Comparison of ENCODE assay signal across 8 mouse cellular contexts in the genomic region with DNA sequence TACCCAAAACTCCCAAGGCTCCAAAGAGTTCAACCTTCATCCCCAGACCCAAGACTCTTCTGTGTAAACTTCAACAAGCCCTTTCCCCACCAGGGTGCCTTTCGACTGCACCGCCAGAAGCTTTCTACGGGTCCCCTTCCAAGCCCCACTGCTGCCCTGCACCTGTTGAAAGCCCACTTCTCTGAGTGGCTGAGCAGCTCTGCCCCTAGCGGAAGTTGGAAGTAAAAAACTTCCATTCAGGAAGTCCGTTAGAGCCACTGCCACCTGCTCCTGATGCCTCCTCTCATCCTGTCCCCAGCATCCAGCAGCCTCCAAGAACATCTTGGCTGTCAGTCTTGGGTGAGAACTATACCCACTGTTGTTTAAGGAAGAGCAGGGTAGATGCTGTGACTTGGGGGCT. TPM values are rescaled to one million over a fixed set of nuclear protein-coding genes. Genes with fewer than 3 reads are reported as not detected.
A peak's percentile ranks its signal among the peaks of the same experiment; 100 is the strongest.
DNase-seq lines count a peak whose midpoint lies in the region; ATAC-seq and TF ChIP-seq lines count a peak whose summit lies in the region.

A gene (plus strand): TSS at position 250 of the 400 bp plus-strand sequence.

- TF ChIP-seq EP300 in liver, postnatal 0 days (IDR thresholded peaks at IDR 0.05; ENCODE audit: low read depth) = no peak

- H3K9me3 ChIP-seq in embryonic facial prominence, embryonic 14.5 days (ENCODE audit: control insufficient read depth, low read length) = no peaks in the 10 kb centered on the region; the same call in 1 of the 2 replicates
- no peaks in the 10 kb centered on the region for H3K9me3 ChIP-seq in intestine, embryonic 16.5 days (ENCODE audit: control insufficient read depth, low read length)
- H3K9me3 ChIP-seq in liver, postnatal 0 days (ENCODE audit: low read length) = no peaks in the 10 kb centered on the region

- TF ChIP-seq CTCF in gastrocnemius, adult 2 months (IDR thresholded peaks at IDR 0.05) = peak; percentile 51
- TF ChIP-seq CTCF in liver, postnatal 0 days (IDR thresholded peaks at IDR 0.05; ENCODE audit: low read depth) = peak; percentile 46

- peak within 1 kb of the TSS; percentile 85 for H3K4me3 ChIP-seq in gastrocnemius, adult 2 months
- H3K4me3 ChIP-seq in embryonic facial prominence, embryonic 14.5 days (ENCODE audit: low read depth, low read length) = peak within 1 kb of the TSS; percentile 58
- H3K4me3 ChIP-seq in intestine, embryonic 16.5 days (ENCODE audit: low read length) = peak within 1 kb of the TSS; percentile 53
- H3K4me3 ChIP-seq in liver, postnatal 0 days (ENCODE audit: low read depth, low read length) = peak within 1 kb of the TSS; percentile 37

- ATAC-seq in embryonic facial prominence, embryonic 14.5 days (ENCODE audit: low read depth) = no peak
- ATAC-seq in intestine, embryonic 16.5 days = no peak
- ATAC-seq in liver, postnatal 0 days = no peak

- H3K36me3 ChIP-seq in embryonic facial prominence, embryonic 14.5 days (ENCODE audit: control insufficient read depth, insufficient read depth, low read length) = no peaks in the 10 kb centered on the region
- no peaks in the 10 kb centered on the region for H3K36me3 ChIP-seq in intestine, embryonic 16.5 days (ENCODE audit: control insufficient read depth, insufficient read depth, low read length)
- no peaks in the 10 kb centered on the region for H3K36me3 ChIP-seq in liver, postnatal 0 days (replicated peaks; ENCODE audit: insufficient read depth, low read length)

- H3K4me1 ChIP-seq in embryonic facial prominence, embryonic 14.5 days (ENCODE audit: control insufficient read depth, insufficient read depth, low read length) = no peaks in the 10 kb centered on the region
- H3K4me1 ChIP-seq in intestine, embryonic 16.5 days (ENCODE audit: control insufficient read depth, insufficient read depth, low read length) = no peaks in the 10 kb centered on the region
- no peaks in the 10 kb centered on the region for H3K4me1 ChIP-seq in liver, postnatal 0 days (ENCODE audit: insufficient read depth)

- intact Hi-C loops in gastrocnemius, adult 2 months (cut with DNase I) = no loop called here
- intact Hi-C loops in gastrocnemius, postnatal 14 days (cut with DNase I; ENCODE audit: low total_unique reads) = no loop called here

- 7% methylated on average over 5 of the region's 5 CpGs for WGBS in embryonic facial prominence, embryonic 14.5 days
- 12% methylated on average over 5 of the region's 5 CpGs for WGBS in intestine, embryonic 16.5 days
- 15% methylated on average over 5 of the region's 5 CpGs for WGBS in liver, postnatal 0 days (ENCODE audit: insufficient replicate concordance)

- H3K27ac ChIP-seq in gastrocnemius, adult 2 months = peak within 1 kb of the TSS; percentile 84
- no peak within 1 kb of the TSS for H3K27ac ChIP-seq in embryonic facial prominence, embryonic 14.5 days (replicated peaks; ENCODE audit: low read depth, low read length)
- H3K27ac ChIP-seq in intestine, embryonic 16.5 days (ENCODE audit: low read length) = no peak within 1 kb of the TSS
- H3K27ac ChIP-seq in liver, postnatal 0 days (ENCODE audit: low read depth) = no peak within 1 kb of the TSS

- H3K4me2 ChIP-seq in embryonic facial prominence, embryonic 14.5 days (ENCODE audit: low read depth, low read length) = peak within 1 kb of the TSS; percentile 96
- peak within 1 kb of the TSS; percentile 92 for H3K4me2 ChIP-seq in intestine, embryonic 16.5 days (ENCODE audit: low read depth, low read length)
- H3K4me2 ChIP-seq in liver, postnatal 0 days (ENCODE audit: low read depth, low read length) = peak within 1 kb of the TSS; percentile 61

- peak within 1 kb of the TSS; percentile 63 for H3K9ac ChIP-seq in embryonic facial prominence, embryonic 14.5 days (ENCODE audit: low read depth, low read length)
- peak within 1 kb of the TSS; percentile 57 for H3K9ac ChIP-seq in intestine, embryonic 16.5 days (ENCODE audit: low read depth, low read length)
- H3K9ac ChIP-seq in liver, postnatal 0 days (replicated peaks) = no peak within 1 kb of the TSS

- peaks cover 41% of the 10 kb centered on the region for H3K27me3 ChIP-seq in embryonic facial prominence, embryonic 14.5 days (replicated peaks; ENCODE audit: control insufficient read depth, insufficient read depth, low read length)
- peaks cover 28% of the 10 kb centered on the region for H3K27me3 ChIP-seq in intestine, embryonic 16.5 days (replicated peaks; ENCODE audit: control insufficient read depth, insufficient read depth, low read length)
- peaks cover 28% of the 10 kb centered on the region for H3K27me3 ChIP-seq in liver, postnatal 0 days (ENCODE audit: insufficient read depth, low read length)

- DNase-seq in gastrocnemius, adult 2 months = no peak
- no peak for DNase-seq in gastrocnemius, postnatal 14 days
- peak; percentile 19 for DNase-seq in ES-CJ7 (ENCODE audit: low read depth, low spot score)
- peak; percentile 61 for DNase-seq in embryonic facial prominence, embryonic 14.5 days (ENCODE audit: low spot score)
- DNase-seq in liver, postnatal 0 days = no peak
- peak; percentile 53 for DNase-seq in thymus, postnatal 0 days (ENCODE audit: low spot score)
- no peak for DNase-seq in frontal cortex, postnatal 36 days (ENCODE audit: low spot score in 2 of 2)

RNA-seq across cellular contexts. Expression of the gene that starts here (rescaled TPM):
- 1 to 10 TPM; 1.8 to 2.4 TPM for total RNA-seq in gastrocnemius, adult 2 months (2021)
- 1 to 10 TPM; 5.4 to 5.5 TPM for total RNA-seq in gastrocnemius, postnatal 14 days (2021)
- 5.0 and 5.2 TPM in 2 replicates for polyA plus RNA-seq in embryonic facial prominence, embryonic 14.5 days (2014; fragmentation: Nextera tagmentation; extraction: Ambion mirVana)
- polyA plus RNA-seq in intestine, embryonic 16.5 days (2015; fragmentation: Nextera tagmentation; extraction: Ambion mirVana) = 2.9 and 3.0 TPM in 2 replicates
- 0.25 and 0.27 TPM in 2 replicates for polyA plus RNA-seq in liver, postnatal 0 days (2015; fragmentation: Nextera tagmentation; extraction: Ambion mirVana)
- 15.0 and 15.5 TPM in 2 replicates for polyA plus RNA-seq in thymus, postnatal 0 days (2015; fragmentation: Nextera tagmentation; extraction: Ambion mirVana)

Comparison
In these comparisons a context has a peak if more than half of its experiments do, and no peak if none do; other contexts are left out.
1. DNase-seq: peak in ES-CJ7 (single experiment), embryonic facial prominence, embryonic 14.5 days (single experiment) and thymus, postnatal 0 days (single experiment); none in gastrocnemius, adult 2 months (single experiment), gastrocnemius, postnatal 14 days (single experiment), liver, postnatal 0 days (single experiment) and frontal cortex, postnatal 36 days (0 of 2).
2. Peak in every context shown above with its lines, with median percentiles within 50 percentile points of each other: H3K4me3 ChIP-seq and H3K4me2 ChIP-seq.